Mouse (Mus musculus) myocyte (in vitro differentiated cells): ENCODE data around the gene Tspan31. TPM values are rescaled to one million over a fixed set of nuclear protein-coding genes. Genes with fewer than 3 reads are reported as not detected.

Experiments used
- H3K27me3 ChIP-seq: one replicate; pipeline ENCODE4 v1.6.1; 2011; ENCODE audit not compliant: control insufficient read depth, insufficient read depth, insufficient read length
- H3K36me3 ChIP-seq: one replicate; pipeline ENCODE4 v1.6.1; 2011; ENCODE audit not compliant: control insufficient read depth, insufficient read depth
- H3K4me2 ChIP-seq: one replicate; pipeline ENCODE4 v1.6.1; 2011; ENCODE audit warnings: low read depth, control low read depth
- H3K4me3 ChIP-seq: one replicate; pipeline ENCODE4 v1.5.1; 2011; ENCODE audit warnings: mild to moderate bottlenecking, control low read depth, moderate library complexity
- H3K79me2 ChIP-seq: one replicate; pipeline ENCODE4 v1.6.1; 2011; ENCODE audit not compliant: control insufficient read depth, insufficient read depth
- H3ac ChIP-seq: one replicate; pipeline ENCODE4 v1.6.1; 2011; ENCODE audit not compliant: control insufficient read depth, insufficient read length
- CEBPB ChIP-seq: IDR thresholded peaks from 2 replicates; pipeline ENCODE4 v1.6.1; 2011; ENCODE audit warnings: mild to moderate bottlenecking, moderate library complexity; ENCODE audit not compliant: poor library complexity, insufficient read depth, severe bottlenecking
- E2F4 ChIP-seq: IDR thresholded peaks from one replicate; pipeline ENCODE4 v1.6.1; 2011; ENCODE audit warnings: mild to moderate bottlenecking, control low read depth, moderate library complexity; ENCODE audit not compliant: insufficient read depth
- MAX ChIP-seq: IDR thresholded peaks from one replicate; pipeline ENCODE4 v1.6.1; 2011; ENCODE audit warnings: low read depth, mild to moderate bottlenecking, control low read depth
- MYOD1 ChIP-seq, 3 experiments: IDR thresholded peaks; one replicate each; pipeline ENCODE4 v1.6.1; 2011; ENCODE audit warnings: control low read depth in 2 of 3, low read depth in 2 of 3, mild to moderate bottlenecking in 2 of 3, moderate library complexity in 1 of 3; ENCODE audit not compliant: insufficient read length in 2 of 3, control insufficient read depth in 1 of 3
- MYOG ChIP-seq, 3 experiments: IDR thresholded peaks; one replicate each; pipeline ENCODE4 v1.6.1; 2011; ENCODE audit warnings: control low read depth in 2 of 3, low read depth in 2 of 3, mild to moderate bottlenecking in 2 of 3; ENCODE audit not compliant: insufficient read length in 2 of 3, control insufficient read depth in 1 of 3, insufficient read depth in 1 of 3
- POLR2A ChIP-seq: IDR thresholded peaks from one replicate; pipeline ENCODE4 v1.6.1; 2011; ENCODE audit warnings: low read depth, mild to moderate bottlenecking, control low read depth, moderate library complexity; ENCODE audit not compliant: insufficient read length
- POLR2AphosphoS2 ChIP-seq: IDR thresholded peaks from one replicate; pipeline ENCODE4 v1.6.1; 2011; ENCODE audit warnings: low read depth, control low read depth; ENCODE audit not compliant: insufficient read length
- REST ChIP-seq: IDR thresholded peaks from one replicate; pipeline ENCODE4 v1.6.1; 2011; ENCODE audit warnings: mild to moderate bottlenecking, control low read depth, moderate library complexity; ENCODE audit not compliant: insufficient read depth, insufficient read length
- SRF ChIP-seq: IDR thresholded peaks from one replicate; pipeline ENCODE4 v1.6.1; 2011; ENCODE audit warnings: low read depth; ENCODE audit not compliant: control insufficient read depth, insufficient read length
- TCF12 ChIP-seq: IDR thresholded peaks from one replicate; pipeline ENCODE4 v1.6.1; 2011; ENCODE audit warnings: mild to moderate bottlenecking, control low read depth; ENCODE audit not compliant: poor library complexity, insufficient read depth, severe bottlenecking
- TCF3 ChIP-seq: IDR thresholded peaks from one replicate; pipeline ENCODE4 v1.6.1; 2011; ENCODE audit warnings: low read depth, control low read depth; ENCODE audit not compliant: insufficient read length
- USF1 ChIP-seq: IDR thresholded peaks from one replicate; pipeline ENCODE4 v1.6.1; 2011; ENCODE audit warnings: low read depth, mild to moderate bottlenecking, control low read depth, moderate library complexity
- polyA plus RNA-seq: library from polyadenylated mRNA; unstranded; fragments of >200 nt; fragmentation: generic; extraction: Trizol; gene quantifications from one replicate; pipeline ENCODE4 v1.2.1, GENCODE M21; 2012; ENCODE audit warnings: missing spikeins

The Tspan31 gene
- polyA plus RNA-seq, 1 experiment, result 139 TPM

GRCm38 (mm10) chr10:127103631-127104030, 33.6 kb upstream of the Tspan31 start:
- Histone ChIP-seq H3K79me2 (no peaks in the 10 kb centered on the region), H3K36me3 (peaks cover 3% of the 10 kb centered on the region), H3K4me3 (no peak overlapping the region), H3ac (no peak overlapping the region), H3K4me2 (no peak overlapping the region), H3K27me3 (no peaks in the 10 kb centered on the region)
- TF ChIP-seq USF1 (no peak), E2F4 (no peak), MYOD1 (IDR thresholded peaks at IDR 0.05; ENCODE audit: control insufficient read depth in 1 of 3, insufficient read length in 2 of 3, low read depth in 2 of 3) (no peak), MYOG (IDR thresholded peaks at IDR 0.05; ENCODE audit: control insufficient read depth in 1 of 3, insufficient read depth in 1 of 3, insufficient read length in 2 of 3, low read depth in 2 of 3) (no peak), POLR2AphosphoS2 (no peak), REST (no peak), POLR2A (no peak), CEBPB (no peak), TCF3 (no peak), SRF (no peak), MAX (no peak), TCF12 (no peak)

GRCm38 (mm10) chr10:127101151-127101550, 31.1 kb upstream of the Tspan31 start:
- Histone ChIP-seq H3K36me3 (no peaks in the 10 kb centered on the region), H3K4me2 (no peak overlapping the region), H3K27me3 (no peaks in the 10 kb centered on the region), H3K4me3 (no peak overlapping the region), H3K79me2 (no peaks in the 10 kb centered on the region), H3ac (no peak overlapping the region)
- no peak for TF ChIP-seq CEBPB
- no peak for TF ChIP-seq SRF
- TF ChIP-seq MYOG (IDR thresholded peaks at IDR 0.05; ENCODE audit: control insufficient read depth in 1 of 3, insufficient read depth in 1 of 3, insufficient read length in 2 of 3, low read depth in 2 of 3), result no peak

GRCm38 (mm10) chr10:127100414-127100813, 30.4 kb upstream of the Tspan31 start:
- Histone ChIP-seq H3K4me2 (no peak overlapping the region), H3K79me2 (no peaks in the 10 kb centered on the region), H3K4me3 (no peak overlapping the region), H3K36me3 (no peaks in the 10 kb centered on the region), H3ac (no peak overlapping the region), H3K27me3 (no peaks in the 10 kb centered on the region)
- TF ChIP-seq SRF, result no peak
- TF ChIP-seq MYOG (IDR thresholded peaks at IDR 0.05; ENCODE audit: control insufficient read depth in 1 of 3, insufficient read depth in 1 of 3, insufficient read length in 2 of 3, low read depth in 2 of 3), result no peak
- no peak for TF ChIP-seq TCF3
- no peak for TF ChIP-seq MAX
- no peak for TF ChIP-seq USF1

GRCm38 (mm10) chr10:127099868-127100267, 29.8 kb upstream of the Tspan31 start:
- H3K4me3 ChIP-seq, result no peak overlapping the region
- H3K27me3 ChIP-seq, result no peaks in the 10 kb centered on the region
- TF ChIP-seq CEBPB, result no peak
- no peak for TF ChIP-seq MAX
- TF ChIP-seq MYOG (IDR thresholded peaks at IDR 0.05; ENCODE audit: control insufficient read depth in 1 of 3, insufficient read depth in 1 of 3, insufficient read length in 2 of 3, low read depth in 2 of 3), result no peak
- no peak for TF ChIP-seq TCF3
- no peak for TF ChIP-seq E2F4
- TF ChIP-seq USF1, result no peak
- TF ChIP-seq SRF, result no peak
- TF ChIP-seq REST, result no peak
- H3ac ChIP-seq, result no peak overlapping the region
- no peaks in the 10 kb centered on the region for H3K36me3 ChIP-seq
- no peaks in the 10 kb centered on the region for H3K79me2 ChIP-seq
- H3K4me2 ChIP-seq, result no peak overlapping the region

- H3K4me3 ChIP-seq, result no peak overlapping the region
- TF ChIP-seq USF1 (no peak), MYOD1 (IDR thresholded peaks at IDR 0.05; ENCODE audit: control insufficient read depth in 1 of 3, insufficient read length in 2 of 3, low read depth in 2 of 3) (no peak), TCF3 (no peak), REST (no peak), CEBPB (no peak), POLR2AphosphoS2 (no peak), POLR2A (no peak), E2F4 (no peak), SRF (no peak)
- no peak overlapping the region for H3ac ChIP-seq
- no peak overlapping the region for H3K4me2 ChIP-seq
- no peaks in the 10 kb centered on the region for H3K27me3 ChIP-seq
- no peaks in the 10 kb centered on the region for H3K36me3 ChIP-seq
- H3K79me2 ChIP-seq, result no peaks in the 10 kb centered on the region
These were observed 29.1 kb upstream of the Tspan31 start for GRCm38 (mm10) chr10:127099191-127099590.

- no peaks in the 10 kb centered on the region for H3K79me2 ChIP-seq
- H3K27me3 ChIP-seq, result no peaks in the 10 kb centered on the region
- H3K4me2 ChIP-seq, result no peak overlapping the region
- no peak overlapping the region for H3ac ChIP-seq
- H3K36me3 ChIP-seq, result no peaks in the 10 kb centered on the region
- H3K4me3 ChIP-seq, result no peak overlapping the region
- no peak for TF ChIP-seq SRF
- TF ChIP-seq TCF12, result no peak
- no peak for TF ChIP-seq POLR2AphosphoS2
- TF ChIP-seq MYOD1 (IDR thresholded peaks at IDR 0.05; ENCODE audit: control insufficient read depth in 1 of 3, insufficient read length in 2 of 3, low read depth in 2 of 3), result no peak
- no peak for TF ChIP-seq TCF3
- TF ChIP-seq MYOG (IDR thresholded peaks at IDR 0.05; ENCODE audit: control insufficient read depth in 1 of 3, insufficient read depth in 1 of 3, insufficient read length in 2 of 3, low read depth in 2 of 3), result no peak
- no peak for TF ChIP-seq USF1
- no peak for TF ChIP-seq MAX
- TF ChIP-seq CEBPB, result no peak
- no peak for TF ChIP-seq REST
- TF ChIP-seq E2F4, result no peak
These were observed 28.4 kb upstream of the Tspan31 start for GRCm38 (mm10) chr10:127098514-127098913.
